Mouse (Mus musculus): ENCODE results near the gene Ccdc171.
A peak's percentile ranks its signal among the peaks of the same experiment; 100 is the strongest.

Ccdc171 gene

DNA sequence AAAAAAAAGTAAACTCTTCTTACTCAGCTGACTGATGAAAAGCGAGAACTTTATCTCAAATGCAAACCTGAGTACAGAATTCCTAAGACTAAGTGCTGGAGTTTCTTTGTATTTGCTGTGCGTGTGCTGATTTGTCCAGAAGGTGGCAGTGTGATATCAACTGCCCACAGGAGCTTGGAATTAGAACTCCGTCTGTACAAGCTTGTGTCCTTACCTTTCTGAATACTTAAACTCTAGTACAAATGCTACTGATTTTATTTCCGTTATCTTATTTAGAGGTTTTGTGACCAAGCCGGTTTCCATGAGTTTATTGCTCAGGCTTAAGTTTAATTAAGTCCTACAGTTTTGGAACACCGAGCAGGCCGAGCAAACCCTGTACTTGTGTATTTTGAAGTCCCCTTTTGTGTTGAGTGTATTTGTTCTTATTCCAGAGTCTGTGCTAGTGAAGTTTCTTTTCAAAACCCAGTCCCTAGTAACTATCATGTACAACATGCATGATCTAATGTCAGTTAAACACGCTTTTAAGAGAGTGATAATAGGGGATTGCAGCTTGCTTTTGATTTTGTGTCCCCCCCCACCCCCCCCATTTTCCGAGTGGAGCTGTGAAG lies 269.1 kb downstream of the Ccdc171 start:
- peak; percentile 83 for DNase-seq (ENCODE audit: low read depth, low spot score)

DNA sequence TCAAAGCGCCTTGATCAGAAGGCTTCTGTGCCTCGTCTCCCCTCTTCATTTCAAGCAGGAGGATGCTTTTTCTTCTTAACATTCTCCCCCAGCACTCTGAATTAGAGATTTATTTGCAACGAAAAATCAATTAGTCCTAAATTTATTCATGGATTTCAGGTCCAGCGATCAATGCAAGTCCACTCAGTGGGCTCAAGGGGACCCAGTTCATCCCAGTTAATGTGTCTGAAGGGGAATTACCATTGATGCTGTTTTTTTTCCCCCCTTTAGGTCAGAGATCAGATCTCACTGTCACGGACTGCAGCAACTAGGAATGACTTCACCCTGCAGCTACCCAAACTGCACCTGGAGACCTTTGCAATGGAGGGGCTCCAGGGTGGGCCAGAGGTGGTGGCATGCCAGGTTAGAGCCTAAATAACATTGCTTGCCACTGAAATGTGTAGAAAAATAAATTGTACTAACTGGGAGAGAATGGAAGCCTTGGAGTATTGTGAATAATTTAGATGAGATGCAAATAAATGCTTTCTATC lies 269.6 kb downstream of the Ccdc171 start:
- DNase-seq (ENCODE audit: low read depth, low spot score), result no peak

DNA sequence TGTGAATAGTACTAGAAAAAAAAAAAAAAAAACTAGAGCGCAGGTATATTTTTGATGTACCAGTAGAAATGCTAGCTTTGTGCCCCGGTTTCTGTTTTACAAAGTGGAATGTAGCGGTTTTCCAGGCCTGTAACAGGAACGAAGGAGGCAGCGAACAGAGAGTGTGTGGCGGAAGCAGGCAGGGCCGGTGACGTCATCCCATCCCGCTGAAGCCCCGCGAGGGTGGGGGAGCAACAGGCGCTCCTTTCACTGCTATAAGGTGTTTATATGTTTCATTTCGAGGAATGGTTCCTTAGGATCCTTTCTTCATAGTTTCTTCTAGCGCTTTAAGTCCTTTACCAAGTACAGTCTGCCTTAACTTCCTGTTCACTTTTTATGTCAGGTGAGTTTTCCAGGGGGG lies 272.6 kb downstream of the Ccdc171 start:
- no peak for DNase-seq (ENCODE audit: low read depth, low spot score)

DNA sequence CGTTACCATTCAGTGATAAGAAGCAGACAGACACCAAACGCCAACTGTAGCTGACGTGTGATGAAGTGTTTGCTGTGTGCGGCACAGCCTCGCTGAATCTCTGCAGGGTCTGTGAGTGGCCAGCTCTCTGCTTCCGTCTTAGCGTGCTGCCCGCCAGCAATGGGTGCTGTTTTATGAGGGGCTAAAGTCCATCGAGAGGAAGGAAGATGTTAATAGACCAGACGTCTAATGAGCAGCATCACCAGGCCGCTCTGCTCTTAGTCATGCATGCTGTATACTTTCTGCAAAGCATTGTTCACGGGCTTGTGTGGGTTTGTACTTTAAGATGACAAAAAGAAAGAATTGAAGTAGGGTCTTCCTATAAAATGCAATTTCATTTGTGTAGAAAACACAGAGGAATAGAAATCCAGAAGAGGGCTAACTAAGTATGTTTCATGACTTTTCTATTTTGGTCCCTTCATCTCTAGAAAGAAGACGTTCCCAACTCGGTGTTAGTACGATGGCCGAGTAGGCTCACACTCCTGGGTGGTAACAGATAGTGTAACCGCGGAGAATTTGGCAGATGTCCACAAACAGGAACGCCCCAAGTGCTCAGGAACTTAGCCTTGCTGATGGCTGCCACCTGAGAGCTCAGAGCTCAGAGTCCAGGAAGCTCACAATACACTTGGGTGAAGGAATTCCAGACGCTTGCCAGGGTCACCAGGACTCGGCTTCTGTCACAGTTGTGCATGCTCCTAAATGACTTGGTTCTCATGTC lies 273.5 kb downstream of the Ccdc171 start:
- DNase-seq (ENCODE audit: low read depth, low spot score), result no peak

DNA sequence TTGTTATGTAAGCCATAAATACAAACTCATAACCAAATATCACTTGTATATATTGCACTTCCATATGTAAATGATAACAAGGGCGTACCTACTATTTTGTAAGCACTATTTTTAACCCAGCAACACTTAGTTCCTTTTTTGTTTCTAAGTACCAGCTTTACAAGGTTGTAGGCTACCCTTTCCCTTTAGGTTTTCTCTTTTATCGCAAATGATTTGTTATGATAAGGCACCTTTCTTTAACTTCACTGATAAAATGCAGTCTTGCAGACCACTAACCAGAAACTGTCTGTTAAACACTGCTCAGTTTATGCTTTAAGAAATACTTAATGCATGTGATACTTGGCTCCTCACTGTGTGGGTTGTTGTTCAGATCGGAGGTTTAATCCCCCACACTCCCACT lies 275.1 kb downstream of the Ccdc171 start:
- no peak for DNase-seq (ENCODE audit: low read depth, low spot score)

DNA sequence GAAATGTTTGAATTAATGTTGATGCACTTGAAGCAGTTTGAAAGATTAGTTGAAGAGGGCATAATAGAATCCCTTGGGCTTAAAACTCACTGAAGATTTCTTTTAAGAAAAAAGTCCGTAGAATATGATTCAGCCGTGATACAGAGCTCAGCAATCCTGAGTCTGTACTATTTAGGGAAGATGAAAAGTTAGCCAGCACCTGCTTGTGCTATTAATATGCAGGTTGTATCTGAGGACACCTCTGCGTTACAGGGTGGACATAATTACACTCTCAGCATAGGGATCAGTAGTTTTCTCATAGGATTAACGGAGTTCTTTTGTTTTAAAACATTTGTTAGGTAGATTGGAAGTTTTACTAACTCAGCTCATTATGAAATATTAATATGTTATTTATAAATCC lies 291.6 kb downstream of the Ccdc171 start:
- peak; percentile 4 for DNase-seq (ENCODE audit: low read depth, low spot score)

DNA sequence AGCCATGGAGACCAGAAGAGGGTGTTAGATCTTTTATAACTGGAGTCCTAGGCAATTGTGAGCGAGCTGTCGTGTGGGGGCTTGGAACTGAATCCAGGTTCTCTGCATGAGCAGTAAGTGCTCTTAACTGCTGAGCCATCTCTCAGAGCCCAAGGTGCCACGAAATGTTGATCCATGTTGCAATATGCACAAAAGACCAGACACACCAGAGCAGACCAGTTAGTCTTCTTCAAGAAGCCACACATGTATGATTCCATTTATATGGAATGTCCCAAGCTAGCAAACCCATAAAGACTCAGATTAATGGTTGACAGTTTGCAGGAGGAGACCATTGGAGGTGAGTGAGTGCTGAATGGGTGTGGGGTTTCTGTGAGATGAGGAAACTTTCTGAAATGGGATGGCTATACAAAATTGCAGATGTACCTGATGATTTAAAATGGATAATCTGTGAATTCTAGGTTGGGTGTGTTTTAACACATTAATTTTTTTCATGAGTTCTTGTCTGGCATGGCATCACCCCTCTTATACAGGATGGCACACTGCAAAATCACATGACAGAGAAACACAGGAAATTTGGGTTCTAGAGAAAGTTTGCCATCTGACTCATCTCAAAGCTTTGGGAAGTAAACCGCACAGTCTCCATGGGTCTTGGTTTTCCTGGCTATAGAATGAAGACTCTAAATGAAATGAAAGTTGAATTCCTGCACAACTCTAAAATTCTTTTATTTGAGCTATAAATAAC lies 304.5 kb downstream of the Ccdc171 start:
- DNase-seq (ENCODE audit: low read depth, low spot score), result no peak

DNA sequence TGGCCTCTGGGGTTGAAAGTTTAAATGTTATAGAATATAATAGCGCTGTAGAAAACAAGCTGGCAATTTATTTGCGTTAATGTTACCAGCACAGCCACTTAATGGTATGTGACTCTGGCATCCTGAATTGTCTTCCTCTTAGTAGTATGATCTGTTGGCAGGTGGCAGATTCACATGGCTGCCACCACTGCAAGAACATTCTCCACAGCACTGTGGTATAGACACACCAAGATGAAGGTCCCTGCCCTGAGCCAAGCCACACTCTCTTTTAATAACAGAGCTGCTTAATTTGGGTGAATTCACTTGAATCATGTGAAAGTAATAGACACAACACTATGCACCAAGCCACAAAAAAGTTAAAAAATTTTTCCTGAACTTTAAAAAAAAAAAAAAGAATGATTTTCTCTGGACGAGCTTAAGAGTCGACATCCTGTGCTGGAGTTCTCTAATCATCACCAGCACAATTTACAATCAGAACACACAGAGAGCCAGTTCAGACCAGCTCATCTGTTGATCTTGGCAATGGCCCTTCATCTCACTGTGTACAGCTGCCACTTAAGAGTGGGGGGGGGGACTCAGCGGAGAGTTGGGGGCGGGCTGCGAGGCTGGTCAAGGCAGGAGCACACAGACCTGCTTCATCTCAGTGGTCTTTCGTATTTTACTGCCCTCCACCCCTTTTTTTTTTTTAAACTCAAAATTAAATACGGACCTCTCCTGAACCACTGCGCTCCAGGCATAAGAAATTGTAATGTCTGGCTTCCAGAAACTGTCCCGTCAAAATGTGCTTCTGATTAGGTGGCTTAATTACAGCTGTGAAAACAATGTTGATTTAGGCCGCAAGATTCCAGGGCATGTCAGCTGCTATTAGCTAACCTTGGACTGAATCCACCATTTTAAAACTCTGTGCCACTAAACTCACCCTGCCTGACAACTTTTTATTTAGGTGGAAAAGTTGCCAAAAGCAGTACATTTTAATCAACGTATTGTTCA lies 305.8 kb downstream of the Ccdc171 start:
- peak; percentile 17 for DNase-seq (ENCODE audit: low read depth, low spot score)

DNA sequence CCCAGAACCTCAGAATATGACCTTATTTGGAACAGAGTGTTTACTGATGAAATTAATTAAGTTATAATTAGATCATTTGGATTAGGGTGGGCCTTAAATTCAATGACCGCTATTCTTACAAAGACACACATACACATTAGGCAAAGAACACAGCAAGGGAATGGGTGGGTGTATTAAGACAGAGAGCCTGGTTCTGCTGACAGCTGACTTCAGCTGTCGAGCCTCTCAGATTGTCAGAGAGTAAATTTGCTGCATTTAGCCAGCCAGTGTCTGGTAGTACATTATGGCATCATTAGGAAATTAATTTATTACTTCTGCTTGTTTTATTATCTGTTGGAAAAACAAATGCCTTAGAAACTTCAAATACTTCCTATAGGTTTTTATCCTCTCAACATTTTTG lies 313.7 kb downstream of the Ccdc171 start:
- DNase-seq (ENCODE audit: low read depth, low spot score), result no peak

DNA sequence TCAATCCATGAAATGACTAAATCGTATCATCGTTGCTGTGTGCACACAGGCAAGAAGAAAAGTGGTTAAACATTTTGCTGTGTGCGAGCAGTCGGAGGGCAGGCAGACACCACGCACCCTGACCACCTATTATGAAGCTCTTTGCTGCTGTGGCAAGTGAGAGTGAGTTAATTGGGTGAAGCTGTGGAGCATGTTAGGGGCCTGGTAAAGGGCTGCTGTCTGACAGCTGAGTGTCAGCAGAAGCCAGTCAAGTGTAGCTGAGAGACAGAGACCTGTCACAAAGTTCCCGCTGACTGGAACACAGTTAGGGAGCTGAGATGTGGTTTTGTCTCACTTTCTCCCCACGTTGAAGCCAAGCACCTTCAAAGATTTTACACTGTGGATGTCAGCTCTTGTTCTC lies 321.0 kb downstream of the Ccdc171 start:
- DNase-seq (ENCODE audit: low read depth, low spot score), result no peak

DNA sequence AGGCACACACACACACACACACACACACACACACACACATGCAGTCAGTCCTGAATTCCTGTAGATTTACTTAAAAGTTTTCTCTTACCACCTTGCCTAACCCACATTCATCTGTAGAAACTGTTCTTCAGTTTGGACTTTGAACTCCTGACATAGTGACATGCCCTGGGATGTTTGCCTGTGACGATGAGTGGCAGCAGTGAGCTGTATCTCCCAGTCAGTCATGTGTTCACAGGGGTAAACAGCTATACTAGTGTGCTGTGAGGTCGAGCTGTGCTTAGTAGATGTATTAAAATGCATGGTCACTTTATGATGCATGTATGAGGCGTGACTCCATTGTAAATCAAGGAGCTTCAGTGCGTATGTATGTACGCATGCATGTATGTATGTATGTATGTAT lies 328.5 kb downstream of the Ccdc171 start:
- no peak for DNase-seq (ENCODE audit: low read depth, low spot score)

DNA sequence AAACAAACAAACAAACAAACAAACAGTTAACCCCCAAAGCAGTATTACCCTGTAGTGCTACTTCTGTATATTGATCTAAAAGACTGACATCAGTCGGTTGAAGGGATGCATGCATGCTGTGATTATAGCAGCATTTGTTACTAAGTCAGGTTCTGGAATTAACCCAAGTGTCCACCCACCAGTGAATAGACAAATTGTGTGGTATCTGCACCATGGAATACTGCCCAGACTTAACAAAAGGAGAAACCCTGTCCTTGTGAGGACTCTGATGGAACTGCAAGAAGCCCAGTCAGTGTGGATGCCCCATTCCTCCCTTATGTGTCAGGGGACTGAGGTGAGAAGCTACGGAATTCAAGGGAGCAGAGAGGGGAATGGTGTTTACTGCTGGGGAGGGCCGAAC lies 336.4 kb downstream of the Ccdc171 start:
- DNase-seq (ENCODE audit: low read depth, low spot score), result peak; percentile 29

DNA sequence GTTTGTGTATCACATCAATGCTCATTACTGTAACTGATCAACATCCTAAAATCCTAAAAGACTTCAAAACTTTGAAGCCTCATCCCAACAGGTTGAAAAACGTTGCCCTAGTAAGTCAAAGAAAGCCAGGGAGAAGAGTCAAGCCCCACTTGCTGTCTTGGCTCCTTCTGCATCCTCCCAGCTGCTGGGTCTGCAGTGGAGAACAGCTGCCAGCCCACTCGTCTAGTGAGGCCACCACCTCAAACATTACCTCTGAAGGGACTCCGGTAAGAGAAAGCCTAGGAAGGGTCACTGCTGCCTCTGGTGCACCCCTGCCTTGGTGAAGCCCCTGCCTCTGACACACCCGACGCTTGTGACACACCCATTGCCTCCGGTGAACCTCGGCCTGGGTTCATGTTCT lies 336.9 kb downstream of the Ccdc171 start:
- no peak for DNase-seq (ENCODE audit: low read depth, low spot score)

DNA sequence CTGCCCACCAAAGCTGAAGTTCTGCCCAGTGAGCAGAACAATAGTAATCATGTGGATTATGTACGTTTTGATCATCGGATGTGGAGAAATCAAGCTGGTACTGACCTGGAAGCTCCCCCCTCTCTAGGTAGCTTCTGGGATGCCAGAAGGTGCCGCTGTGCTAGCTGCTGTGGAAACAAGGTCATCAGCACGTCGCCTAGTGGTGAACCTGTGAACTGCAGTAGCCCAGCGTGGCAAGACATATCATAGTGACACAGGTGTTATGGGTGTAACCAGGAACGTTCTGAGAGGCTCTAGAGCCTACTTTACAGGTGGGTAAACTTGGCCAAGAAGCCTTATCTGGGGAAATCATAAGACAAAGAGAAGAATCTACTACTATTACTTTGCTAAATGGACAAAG lies 351.3 kb downstream of the Ccdc171 start:
- DNase-seq (ENCODE audit: low read depth, low spot score), result no peak

DNA sequence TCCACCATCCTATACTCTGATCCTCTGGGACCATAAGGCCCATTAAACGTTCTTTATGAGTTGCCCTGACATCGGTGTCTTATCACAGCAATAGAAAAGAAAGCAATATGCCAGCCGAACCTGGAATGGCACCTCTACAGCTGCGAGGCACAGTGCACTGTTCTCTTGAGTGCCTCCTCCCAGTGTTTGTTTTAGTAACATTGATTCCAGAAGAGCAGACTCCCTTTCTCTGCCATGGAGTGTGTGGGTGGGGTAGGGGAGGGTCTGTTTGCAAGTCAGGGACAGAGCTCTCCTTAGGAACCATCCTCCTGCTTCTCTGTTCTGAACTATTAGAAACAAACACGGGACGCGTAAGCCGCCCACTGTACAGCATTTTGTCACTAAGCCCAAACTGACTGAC lies 352.9 kb downstream of the Ccdc171 start:
- peak; percentile 17 for DNase-seq (ENCODE audit: low read depth, low spot score)

DNA sequence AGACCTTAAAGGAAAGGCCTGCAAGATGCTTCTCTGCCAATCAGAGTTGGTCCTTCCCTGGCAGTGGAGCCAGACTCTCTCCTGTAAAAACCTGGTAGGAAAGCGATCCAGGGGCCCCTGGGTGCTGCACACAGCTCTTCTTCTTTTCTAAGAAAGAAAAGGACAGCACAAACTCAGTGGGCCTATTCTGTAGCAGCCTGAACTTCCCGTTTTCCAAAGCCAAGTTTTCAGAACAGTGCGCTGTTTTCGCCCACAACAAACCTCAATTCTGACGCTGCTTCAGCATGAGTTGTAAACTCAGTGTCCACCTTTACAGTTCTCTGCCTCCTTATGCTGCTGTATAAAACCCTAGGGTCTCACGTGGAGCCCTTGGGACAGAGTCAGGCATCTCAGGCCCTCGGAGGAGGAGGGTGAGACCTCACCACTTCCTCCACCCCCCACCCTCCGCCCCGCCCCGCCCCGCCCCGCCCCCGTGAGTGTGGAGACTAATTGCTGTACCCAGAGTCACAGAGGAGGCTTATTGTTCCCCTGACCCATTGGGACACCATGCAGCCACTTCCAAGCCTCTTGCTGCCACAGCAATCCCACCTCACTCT lies 363.2 kb downstream of the Ccdc171 start:
- no peak for DNase-seq (ENCODE audit: low read depth, low spot score)

DNA sequence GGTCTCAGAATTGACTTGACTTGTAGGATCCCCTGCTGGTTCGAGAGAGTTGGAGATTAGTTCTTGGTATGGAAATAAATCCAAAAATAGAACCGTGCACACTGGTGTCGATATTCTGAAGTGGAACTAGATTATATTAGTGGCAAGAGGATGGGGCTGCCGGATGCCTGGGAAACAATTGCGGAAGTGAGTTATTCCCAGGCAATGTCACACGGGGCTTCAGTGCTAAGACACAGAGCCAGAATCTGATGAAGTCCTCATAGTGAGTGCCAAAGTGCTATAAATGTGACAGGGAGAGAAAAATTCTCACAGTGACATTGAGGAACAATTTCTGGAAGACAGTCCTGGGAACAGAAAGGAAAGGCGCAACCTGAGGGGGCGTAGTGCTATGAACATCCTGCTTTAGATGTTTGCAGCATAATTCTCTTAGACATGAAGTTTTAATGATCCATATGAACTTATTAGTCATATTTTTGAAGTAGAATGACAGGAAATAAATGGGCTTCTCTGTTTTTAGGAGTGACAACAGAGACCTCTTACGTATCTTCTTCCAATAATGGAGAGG lies 376.8 kb downstream of the Ccdc171 start:
- DNase-seq (ENCODE audit: low read depth, low spot score), result no peak

Measured in brain, adult 2 months (tissue).